Mouse (Mus musculus): ENCODE results near the gene Dnah7c.
A peak's percentile ranks its signal among the peaks of the same experiment; 100 is the strongest.
"Not testable (repeated sequence)": the region's sequence is repeated elsewhere in the genome, so short reads cannot be mapped to it uniquely, and the experiment has no call there.

The Dnah7c gene

DNA sequence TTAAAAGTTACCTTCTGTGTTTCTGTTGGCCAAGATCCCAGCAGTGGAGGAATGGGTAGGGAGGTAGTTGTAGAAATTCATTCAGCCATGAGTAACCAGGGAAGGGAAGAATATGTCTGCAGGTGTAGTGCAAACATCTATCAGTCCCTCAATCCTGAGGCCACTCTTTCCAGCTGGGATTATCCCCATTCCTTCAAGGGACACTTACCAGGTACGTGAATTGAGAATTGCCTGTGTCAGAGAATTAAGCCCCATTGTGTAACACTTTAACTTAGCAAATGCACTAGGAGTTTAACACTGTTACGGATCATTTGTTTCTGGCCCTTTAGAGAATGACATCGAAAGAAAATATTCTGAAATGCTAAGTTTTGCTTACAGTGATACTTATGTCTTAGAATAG is 304.3 kb downstream of the Dnah7c start:
- DNase-seq (ENCODE audit: low spot score) = not testable (repeated sequence)

DNA sequence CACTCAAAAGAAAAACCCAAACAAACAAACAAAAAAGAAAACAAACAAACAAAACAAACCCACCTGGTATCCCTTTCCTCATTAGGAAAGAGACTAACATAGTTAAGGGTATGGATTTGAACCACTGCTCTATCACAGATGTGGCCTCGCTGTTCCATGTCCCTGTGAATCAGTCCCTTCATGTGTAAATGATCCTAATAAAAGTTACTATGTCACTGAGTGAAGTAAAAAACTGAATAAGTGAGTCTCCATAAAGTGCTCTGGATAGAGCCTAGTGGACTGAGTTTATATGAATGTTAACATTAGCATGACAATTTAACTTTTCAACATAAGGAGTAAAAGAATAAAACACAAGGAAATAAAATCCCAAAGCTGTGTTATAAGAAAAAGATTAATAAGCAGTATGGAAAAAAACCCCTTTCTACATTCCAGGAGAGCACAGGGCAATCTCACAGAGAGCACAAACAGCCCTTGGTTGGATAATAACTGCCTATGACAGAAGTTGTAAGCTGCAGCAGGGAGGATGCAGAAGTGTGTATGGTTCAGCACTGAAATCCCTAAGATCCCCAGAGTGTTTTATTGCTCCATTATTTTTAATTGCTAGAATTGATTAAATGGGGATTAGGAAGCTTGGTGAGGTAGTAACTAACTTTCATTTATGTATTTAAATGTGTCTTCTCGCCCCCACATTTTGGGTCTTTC is 308.2 kb downstream of the Dnah7c start:
- not testable (repeated sequence) for DNase-seq (ENCODE audit: low spot score)

DNA sequence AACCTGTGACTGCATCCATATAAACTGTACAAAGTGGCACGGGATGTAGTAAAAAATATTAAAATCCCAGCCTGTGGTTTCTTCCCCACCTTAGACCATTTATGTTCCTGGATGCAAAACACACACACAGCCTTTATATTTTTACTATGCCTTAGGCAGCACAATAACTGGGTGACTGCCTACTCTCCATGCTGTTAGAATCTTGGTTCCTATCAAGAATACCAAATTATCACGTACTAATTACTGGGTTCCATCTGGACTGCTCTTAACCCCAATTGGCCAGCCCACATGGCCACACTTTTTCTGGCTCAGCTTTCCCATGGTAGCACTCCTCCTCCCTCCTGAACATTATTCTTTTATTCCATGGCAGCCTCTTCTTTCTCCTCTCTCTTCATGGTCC is 309.1 kb downstream of the Dnah7c start:
- not testable (repeated sequence) for DNase-seq (ENCODE audit: low spot score)

DNA sequence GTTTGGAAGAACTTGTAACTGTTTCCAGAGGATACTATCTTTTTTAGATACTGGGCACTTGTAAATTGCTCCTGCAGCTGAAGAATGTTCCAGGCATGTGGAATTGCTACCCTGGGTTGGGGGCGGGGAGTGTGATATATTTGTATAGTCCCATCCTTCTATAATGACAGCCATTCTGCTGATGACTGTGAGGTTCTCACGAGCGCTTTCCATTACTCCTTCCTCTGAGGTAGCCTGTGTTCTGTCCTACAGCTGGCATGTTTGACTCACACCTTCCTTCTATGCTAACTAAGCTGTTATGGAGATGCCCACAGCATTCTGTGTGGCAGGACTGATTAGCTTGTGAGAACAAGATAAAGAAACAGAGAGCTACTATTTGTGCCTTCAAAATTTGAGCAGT is 339.2 kb downstream of the Dnah7c start:
- not testable (repeated sequence) for DNase-seq (ENCODE audit: low spot score)

DNA sequence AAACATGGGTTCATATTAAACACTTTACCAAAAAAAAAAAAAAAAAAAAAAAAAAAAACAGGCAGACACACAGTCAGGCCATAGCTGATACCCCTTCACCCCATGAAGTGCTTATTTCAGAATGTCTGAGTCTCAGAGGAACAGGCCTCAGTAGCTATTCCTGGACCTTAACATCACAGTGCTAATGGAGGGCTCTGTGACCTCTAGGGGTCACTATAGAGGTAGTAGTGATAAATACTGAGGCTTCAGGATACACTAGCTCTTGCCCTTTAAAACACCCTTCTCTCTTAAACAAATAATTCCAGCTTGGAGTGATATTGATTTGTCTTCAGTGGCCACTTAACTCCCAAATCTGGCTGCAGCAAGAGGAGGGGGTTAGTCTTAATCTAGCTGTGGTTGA is 343.9 kb downstream of the Dnah7c start:
- DNase-seq (ENCODE audit: low spot score) = not testable (repeated sequence)

DNA sequence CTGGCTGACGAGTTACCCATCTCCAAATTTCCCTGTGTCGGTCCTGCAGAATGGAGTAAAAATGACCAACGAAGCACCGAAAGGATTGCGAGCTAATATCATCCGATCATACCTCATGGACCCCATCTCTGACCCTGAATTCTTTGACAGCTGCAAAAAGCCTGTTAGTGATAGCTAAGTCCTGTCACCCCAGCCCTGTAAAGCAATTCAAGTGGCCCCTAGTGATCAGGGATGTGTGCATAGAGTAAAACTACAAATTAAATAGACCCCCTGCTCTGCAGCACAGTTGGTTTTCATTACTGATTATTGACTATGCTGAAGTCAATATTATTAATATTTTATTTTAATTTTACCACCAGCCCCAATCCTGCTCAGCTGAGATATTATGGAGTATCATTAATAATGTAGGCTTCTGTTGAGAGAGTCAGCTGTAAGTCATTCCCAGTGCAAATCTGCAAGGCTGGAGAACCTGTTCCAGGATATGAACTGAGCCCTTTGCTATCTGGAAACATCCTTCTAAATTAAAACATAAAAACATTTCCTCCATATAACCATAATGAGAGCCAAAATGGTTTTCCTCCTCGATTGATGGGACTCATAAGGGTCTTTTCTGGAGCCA is 344.8 kb downstream of the Dnah7c start:
- DNase-seq (ENCODE audit: low spot score) = not testable (repeated sequence)

DNA sequence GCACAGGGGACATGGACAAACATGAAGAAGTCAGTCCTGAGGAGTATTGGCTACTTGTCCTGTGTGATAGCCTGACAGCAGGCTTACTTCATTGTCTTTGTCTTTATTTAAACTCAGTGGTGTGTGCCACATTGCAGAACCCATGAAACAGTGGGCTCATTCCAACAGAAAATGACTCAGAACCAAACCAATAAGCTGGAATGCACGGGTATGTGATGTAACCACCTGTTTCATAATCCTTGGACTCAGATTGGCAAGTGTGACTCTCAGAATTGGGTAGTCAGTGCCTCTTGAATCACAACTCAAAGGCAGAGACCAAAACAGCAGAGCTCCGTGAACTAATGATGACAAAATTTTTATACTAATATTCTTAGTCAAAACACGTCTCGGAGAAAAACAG is 356.8 kb downstream of the Dnah7c start:
- DNase-seq (ENCODE audit: low spot score) = not testable (repeated sequence)

DNA sequence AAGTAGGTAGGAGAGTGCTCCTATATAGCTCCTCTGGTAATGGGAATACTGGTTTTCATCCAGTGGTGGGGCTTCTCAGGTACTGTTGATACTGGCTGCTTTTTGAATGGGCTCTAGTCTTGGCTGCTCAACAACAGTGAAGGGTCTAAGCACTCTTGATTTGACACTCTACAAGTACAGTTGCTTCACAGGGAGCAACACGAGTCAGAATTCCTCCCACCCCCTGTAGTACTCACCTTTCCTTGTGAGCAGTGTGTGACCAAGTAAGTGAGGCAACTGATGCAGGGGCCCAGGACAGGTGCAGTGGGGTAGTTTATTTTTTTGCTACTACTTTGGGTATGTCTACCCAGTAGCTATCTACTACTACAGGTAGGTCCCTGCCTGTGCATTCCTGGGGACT is 379.7 kb downstream of the Dnah7c start:
- no peak for DNase-seq (ENCODE audit: low spot score)

DNA sequence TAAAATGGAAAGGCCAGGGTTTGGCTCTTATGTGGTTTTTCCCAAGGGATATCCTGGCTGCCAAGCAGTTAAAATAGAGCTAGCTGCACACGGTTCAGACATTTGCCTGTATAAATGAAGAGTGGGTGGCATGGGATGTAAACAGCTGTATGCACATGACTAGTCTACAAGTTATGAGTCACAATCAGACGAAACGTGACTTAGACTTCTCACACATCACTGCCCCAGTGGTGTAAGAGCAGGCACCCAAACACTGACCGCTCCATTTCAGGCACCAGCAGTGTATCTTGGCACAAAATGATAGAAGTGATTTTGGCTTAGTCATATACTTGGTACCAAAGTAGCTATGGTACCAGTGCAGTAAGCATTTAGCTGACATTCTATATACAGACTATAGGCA is 383.2 kb downstream of the Dnah7c start:
- DNase-seq (ENCODE audit: low spot score) = not testable (repeated sequence)

DNA sequence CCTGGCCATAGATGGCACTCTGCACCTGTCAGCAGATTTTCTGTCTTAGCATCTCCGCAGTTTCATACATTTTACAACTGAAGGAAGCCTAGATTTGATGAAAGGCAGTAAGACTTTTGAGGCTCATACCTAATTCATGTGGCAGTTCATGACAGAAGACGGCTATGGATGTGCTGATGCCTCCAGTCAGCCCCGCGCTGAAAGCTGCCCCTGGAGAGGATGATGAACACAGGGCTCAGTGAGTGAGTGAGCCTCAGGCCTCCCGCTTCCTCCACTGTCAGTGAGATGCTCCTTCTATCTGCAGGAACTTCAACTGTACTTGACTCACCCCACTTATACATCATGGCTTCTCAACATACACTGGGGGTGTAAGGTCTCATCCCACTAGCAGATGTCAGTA is 392.5 kb downstream of the Dnah7c start:
- no peak for DNase-seq (ENCODE audit: low spot score)

DNA sequence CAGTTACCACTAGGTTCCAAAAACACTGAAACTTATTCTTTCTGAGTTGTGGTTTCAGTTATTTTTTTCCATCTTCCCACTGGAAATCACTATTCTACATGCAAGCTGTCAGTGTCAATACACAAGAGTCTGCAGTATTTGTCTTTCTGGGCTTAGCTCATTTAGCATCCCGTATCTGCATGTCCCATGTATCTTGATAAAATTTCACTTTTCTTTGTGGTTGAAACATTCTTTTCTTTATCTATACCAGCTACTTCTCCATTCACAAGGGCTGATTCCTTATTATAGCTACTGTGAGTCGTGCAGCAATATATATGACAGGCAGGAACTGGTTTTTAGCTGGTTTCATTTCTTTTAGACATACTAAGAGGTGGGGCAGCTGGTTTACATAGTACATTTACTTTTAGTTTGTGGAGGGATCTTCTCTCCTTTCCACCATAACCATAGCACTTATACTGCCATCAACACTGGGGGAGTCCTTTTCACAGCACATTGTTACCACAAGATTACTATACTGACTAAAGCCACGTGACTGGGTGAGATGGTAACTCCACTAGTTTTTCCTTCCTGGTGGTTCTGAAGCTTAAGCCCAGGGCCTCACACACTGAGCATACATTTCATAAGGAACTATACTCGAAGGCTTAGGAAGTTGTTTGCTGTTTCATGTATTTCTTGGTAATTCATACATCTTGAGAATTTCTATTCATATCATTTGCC is 397.0 kb downstream of the Dnah7c start:
- DNase-seq (ENCODE audit: low spot score) = no peak

DNA sequence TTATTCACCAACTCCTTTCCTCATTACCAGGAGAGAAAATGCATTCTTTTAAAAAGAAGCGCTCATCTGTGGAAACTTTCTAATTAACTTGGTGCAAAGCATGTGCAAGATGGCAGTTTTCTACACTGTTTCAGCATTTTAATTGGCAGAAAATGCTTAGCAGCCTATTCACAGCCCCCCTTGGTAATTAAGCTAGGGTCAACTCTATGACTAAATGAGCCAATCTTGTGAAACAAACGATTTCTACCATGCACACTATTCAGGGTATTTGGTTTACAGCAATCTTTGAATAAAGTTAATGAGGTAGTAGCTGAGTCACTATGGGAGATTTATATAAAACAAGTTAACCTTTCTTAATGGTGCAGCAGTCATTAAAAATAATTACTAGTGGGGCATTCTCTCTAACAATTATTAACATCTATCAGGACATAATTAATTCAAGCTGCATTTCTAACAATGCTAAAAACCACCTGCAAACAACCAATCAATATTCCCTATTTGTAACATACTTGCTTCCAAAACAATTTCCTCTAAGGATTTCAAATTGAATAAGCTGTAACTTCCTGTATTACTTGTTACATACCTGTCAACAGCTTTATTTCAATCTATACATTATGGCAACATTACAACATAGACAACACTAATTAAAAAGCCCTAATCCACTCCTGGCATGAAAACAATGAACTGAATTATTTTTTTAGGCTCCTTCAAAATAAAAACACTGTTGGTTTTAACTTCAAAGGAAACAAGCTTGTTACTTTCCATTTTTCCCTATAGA is 404.9 kb downstream of the Dnah7c start:
- DNase-seq (ENCODE audit: low spot score) = no peak

DNA sequence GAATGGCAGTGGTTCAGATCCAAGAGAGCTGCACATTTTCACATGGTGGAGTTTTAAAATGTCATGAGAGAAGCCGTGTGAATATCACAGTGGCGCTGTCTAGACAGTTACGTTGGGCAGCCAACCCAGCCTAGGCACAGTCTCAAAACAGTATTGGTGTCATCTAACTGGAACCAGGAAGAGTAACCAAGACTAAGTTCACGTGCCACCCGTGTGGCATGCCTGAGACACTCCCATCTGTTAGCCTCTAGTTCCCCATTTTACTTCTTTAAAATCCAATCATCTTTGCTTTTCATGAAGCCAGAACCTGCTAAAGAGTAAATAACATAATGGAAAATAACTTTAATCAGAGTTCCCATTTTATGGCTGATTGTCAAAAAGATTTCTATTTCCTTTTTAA is 406.5 kb downstream of the Dnah7c start:
- no peak for DNase-seq (ENCODE audit: low spot score)

DNA sequence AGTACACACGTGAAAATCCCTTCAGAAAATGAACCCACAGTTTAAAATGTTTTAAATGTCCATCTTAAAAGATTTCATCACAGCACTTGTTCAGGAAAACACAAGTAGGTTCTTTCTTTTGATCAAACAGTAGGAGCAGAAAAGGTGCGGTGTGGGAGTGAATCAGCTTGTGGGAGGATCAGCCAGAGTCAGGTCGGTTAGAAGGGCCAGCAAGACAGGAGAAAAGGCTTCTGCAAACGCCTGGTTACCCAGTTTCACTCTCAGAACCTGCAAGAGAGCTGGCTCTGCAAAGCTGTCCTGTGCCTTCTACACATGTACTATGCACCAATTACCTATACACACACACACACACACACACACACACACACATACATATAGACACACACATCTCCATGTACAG is 418.0 kb downstream of the Dnah7c start:
- peak; percentile 25 for DNase-seq (ENCODE audit: low spot score)

DNA sequence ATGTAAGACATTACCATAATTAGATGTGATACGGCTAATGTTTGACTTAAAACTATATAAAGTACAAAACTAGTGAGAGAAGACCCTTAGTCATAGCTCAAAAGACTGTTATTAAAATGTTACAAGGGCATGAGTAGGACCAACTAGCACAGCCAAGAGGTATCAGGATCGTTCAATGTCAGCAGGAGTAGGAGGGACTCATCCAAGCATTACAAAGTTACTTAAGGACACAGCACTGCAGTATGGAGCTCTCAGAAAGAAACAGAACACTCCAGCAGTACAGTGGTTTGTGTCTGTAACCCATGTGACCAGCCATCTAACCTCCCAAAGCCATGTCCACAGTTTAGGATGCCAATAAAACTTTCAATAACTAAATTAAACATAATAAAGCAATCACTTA is 418.9 kb downstream of the Dnah7c start:
- no peak for DNase-seq (ENCODE audit: low spot score)

DNA sequence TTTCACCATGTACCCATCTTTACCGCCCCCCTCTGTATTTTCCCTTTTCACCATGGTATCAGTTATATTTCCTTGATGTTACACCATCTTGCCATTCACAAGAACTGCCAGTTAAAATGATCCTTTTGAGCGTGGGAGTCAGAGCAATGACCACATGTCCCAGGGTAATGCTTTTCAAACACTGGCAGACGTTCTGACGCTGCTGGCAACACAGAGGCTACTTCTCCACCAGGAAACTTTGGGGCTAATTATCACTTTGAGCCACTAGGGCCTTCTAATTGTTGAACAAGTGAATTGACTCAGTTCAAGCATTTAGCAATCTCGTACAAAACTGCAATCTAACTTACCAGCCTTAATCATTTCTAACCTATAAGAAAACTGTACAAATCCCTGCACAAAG is 419.8 kb downstream of the Dnah7c start:
- DNase-seq (ENCODE audit: low spot score) = no peak

DNA sequence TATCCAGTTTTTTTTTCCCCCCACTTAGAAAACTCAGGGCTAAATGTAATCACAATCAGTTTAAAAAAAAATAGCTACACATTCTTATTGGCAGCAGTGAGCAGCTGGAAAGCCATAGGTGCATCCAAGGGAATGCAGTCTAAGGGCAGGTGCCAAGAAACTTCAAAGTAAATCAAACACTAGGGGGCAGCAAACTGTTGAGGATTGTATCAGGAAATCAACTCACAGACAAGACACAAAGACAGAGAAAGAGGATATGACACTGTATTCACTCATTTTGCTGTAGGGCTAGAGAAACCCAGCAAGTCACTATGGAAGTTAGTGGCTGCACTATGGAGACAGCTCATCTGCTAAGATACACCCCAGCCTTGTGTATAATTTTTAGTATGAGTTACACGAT is 424.4 kb downstream of the Dnah7c start:
- peak; percentile 34 for DNase-seq (ENCODE audit: low spot score)

DNA sequence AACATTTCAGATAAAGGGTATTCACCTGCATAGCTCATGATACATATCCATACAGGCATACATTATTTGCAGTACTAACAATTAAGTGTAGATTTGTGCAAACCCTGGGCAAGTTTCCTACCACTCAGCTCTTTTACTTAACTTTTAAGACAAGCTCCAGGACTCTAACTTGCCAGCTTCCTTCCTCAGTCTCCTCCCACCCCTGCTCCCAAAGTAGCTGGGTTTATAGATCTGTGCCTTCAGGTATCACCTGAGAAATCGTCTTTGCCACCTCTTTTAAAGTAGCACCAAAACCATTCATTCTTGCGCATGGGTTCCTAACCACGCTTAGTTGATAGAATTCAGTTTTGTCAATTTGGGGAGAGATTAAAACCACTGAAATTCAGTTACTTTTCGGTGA is 426.2 kb downstream of the Dnah7c start:
- no peak for DNase-seq (ENCODE audit: low spot score)

DNA sequence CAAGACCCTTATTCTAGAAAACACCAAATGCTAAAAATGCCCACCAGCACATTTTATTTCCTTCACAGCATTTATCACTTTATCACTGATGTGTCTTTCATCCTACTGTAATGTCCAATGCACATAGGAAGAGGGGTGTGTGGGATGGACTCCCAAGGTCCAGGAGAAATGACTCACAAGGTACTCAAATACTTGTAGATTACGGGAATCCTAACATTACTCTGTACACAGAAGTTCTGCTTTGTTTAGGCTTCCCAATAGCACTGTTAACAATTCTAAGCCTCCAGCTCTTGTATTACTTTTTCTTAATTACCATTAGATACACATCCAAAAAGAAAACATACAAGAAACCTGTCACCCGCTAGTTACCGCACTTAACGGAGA is 426.8 kb downstream of the Dnah7c start:
- no peak for DNase-seq (ENCODE audit: low spot score)

DNA sequence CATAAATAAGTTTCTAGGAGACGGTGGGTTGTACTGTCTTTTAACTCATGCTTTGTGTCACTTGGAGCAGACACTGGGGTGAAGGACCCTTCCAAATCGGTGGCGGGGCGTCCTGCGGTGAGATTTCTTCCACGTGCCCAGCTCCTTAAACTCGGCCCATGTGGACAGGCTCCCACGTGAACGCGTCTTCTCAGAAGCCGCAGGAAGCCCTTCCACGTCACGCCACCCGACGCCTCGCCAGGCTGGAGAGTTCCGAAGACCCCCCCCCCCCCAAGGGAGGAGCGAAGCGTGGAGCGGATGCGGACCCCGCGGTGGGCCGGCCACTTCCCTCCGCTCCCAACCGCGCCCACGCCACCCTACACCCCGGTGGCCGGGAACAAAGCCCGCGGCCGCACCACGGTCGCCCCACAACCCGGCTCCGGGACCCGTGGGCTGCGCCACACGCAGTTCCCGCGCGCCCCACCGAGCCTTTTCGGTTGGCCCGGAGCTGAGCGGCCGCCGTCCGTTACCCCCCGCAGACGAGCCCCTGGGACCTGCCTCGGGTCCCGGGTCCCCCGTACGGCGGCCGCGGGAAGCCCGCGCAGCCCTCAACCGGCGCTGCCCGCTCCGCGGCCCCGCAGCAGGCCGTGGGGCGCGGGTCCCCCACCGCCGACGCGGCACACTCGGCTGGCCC is 427.3 kb downstream of the Dnah7c start:
- peak; percentile 82 for DNase-seq (ENCODE audit: low spot score)

DNA sequence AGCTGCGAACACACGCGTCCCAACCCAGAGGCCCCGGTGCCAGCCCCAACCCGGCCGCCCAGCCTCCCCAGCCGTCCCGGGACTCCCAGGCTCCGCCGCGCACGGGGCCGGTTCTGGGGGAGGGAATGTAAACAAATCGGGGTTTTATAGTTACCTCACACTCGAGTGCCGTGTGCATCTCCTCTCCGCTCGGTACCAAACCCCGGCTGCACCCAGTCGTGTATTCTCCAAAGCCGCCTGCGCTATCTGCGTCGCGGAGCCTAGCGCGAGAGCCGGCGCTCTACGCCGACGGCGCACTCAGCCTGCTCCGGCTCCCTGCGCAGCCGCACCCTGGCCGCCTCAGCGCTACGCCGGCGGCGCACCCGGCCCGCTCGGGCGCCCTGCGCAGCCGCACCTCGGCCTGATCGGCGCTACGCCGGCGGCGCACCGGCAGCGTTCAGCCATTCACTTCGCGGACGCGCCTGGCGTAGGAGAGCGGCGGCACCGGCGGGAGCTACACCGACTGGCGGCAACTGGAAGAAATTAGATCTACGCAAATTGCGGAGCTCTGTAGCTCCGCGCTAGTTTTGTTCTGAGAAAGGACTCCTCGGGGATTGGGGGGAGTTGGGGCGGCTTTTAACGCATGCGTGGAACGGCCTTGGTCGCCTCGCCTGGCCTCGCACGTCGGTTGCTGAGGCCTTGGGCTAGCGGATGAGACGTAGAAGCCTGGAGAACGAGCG is 428.1 kb downstream of the Dnah7c start:
- peak; percentile 94 for DNase-seq (ENCODE audit: low spot score)
